Comparison of ENCODE assay signal across 9 mouse cellular contexts in genomic region chr12:49384876-49385630, GRCm38 (mm10). TPM values are rescaled to one million over a fixed set of nuclear protein-coding genes. Genes with fewer than 3 reads are reported as not detected.
DNase-seq lines count a peak whose midpoint lies in the region; ATAC-seq lines count a peak whose summit lies in the region.
"Had no signal": no experiment of that assay in that cellular context is flagged by ENCODE, and none has a peak within 500 bp of the region (broad histone marks: within the 10 kb centered on the region; RNA-seq: fewer than 3 reads in every experiment).

Gene Gm43517, plus strand, starts transcription at chr12:49385174.

- H3K36me3 ChIP-seq in heart, embryonic 14.5 days (ENCODE audit: control insufficient read depth, insufficient read depth, low read length): no peaks in the 10 kb centered on the region
- no peaks in the 10 kb centered on the region for H3K36me3 ChIP-seq in limb, embryonic 10.5 days

- peaks cover 87% of the 10 kb centered on the region for H3K27me3 ChIP-seq in heart, embryonic 14.5 days (ENCODE audit: control insufficient read depth, insufficient read depth, low read length)
- H3K27me3 ChIP-seq in limb, embryonic 10.5 days (ENCODE audit: low read depth, poor library complexity, severe bottlenecking): peaks cover 96% of the 10 kb centered on the region
- H3K27me3 ChIP-seq: CH12.LX had no signal

- H3K4me3 ChIP-seq in heart, embryonic 14.5 days (ENCODE audit: control insufficient read depth in 1 of 2, insufficient read depth in 1 of 2, low read depth in 1 of 2, low read length in 2 of 2): peak within 1 kb of the TSS; percentile 39 to 40; a peak in 3 of 4 replicates
- peak within 1 kb of the TSS; percentile 52 for H3K4me3 ChIP-seq in limb, embryonic 10.5 days

- H3K4me1 ChIP-seq in heart, embryonic 14.5 days (ENCODE audit: control insufficient read depth in 2 of 2, insufficient read depth in 2 of 2, low read length in 2 of 2): peaks cover 2 to 12% of the 10 kb centered on the region in 2 experiments; a peak in 3 of 4 replicates
- peaks cover 19% of the 10 kb centered on the region for H3K4me1 ChIP-seq in limb, embryonic 10.5 days

- no peak for ATAC-seq in heart, embryonic 14.5 days (ENCODE audit: insufficient number of reproducible peaks, insufficient read depth, low FRiP score, low read depth)
- ATAC-seq in hematopoietic stem cell, adult 5-6 weeks (replicated peaks in 1 of 2; ENCODE audit: insufficient read depth in 1 of 2, low FRiP score in 2 of 2, low TSS enrichment in 1 of 2, low read depth in 1 of 2, poor library complexity in 2 of 2, severe bottlenecking in 2 of 2): peak; percentile 12 to 50; a peak in 3 of 4 replicates

- intact Hi-C loops in heart, postnatal 10 days (cut with DNase I): no loop called here

- 2% methylated on average over 74 of the region's 75 CpGs for WGBS in heart, embryonic 14.5 days
- WGBS in limb, embryonic 10.5 days: 1% methylated on average over 73 of the region's 75 CpGs

- no peak within 1 kb of the TSS for H3K9ac ChIP-seq in heart, embryonic 14.5 days (ENCODE audit: low read length)

- peak within 1 kb of the TSS; percentile 64 for H3K4me2 ChIP-seq in heart, embryonic 14.5 days (ENCODE audit: low read length)

- no peak within 1 kb of the TSS for H3K27ac ChIP-seq in heart, embryonic 14.5 days (replicated peaks in 1 of 2; ENCODE audit: control insufficient read depth in 1 of 2, insufficient read depth in 1 of 2, low read depth in 2 of 2, low read length in 2 of 2)
- no peak within 1 kb of the TSS for H3K27ac ChIP-seq in limb, embryonic 10.5 days

- no peaks in the 10 kb centered on the region for H3K9me3 ChIP-seq in heart, embryonic 14.5 days (ENCODE audit: control insufficient read depth, low read length)
- H3K9me3 ChIP-seq in limb, embryonic 10.5 days (replicated peaks): no peaks in the 10 kb centered on the region

- no peak for DNase-seq in heart, postnatal 10 days
- DNase-seq in NIH3T3 (ENCODE audit: low read depth): peak; percentile 83
- peak; percentile 69 for DNase-seq in limb, embryonic 10.5 days (ENCODE audit: low spot score)
- peak; percentile 59 for DNase-seq in retina, embryonic 14.5 days (ENCODE audit: low spot score)
- DNase-seq in adrenal gland, postnatal 4 days (ENCODE audit: low spot score in 2 of 2): no peak
- no peak for DNase-seq in adrenal gland, adult 2 months

RNA-seq across cellular contexts. Expression of gene Gm43517, which starts in this region (rescaled TPM):
- not detected in 2 replicates for polyA plus RNA-seq in heart, embryonic 14.5 days (2014; fragmentation: Nextera tagmentation; extraction: Ambion mirVana)
- not detected for total RNA-seq in heart, postnatal 10 days (2021)
- not detected in 2 replicates for total RNA-seq in hematopoietic stem cell, adult 5-6 weeks (2017)
- not detected in 2 replicates for polyA plus RNA-seq in limb, embryonic 10.5 days (2016; fragmentation: Nextera tagmentation; extraction: Ambion mirVana)
- not detected for total RNA-seq in adrenal gland, postnatal 4 days (2021)
- not detected for total RNA-seq in adrenal gland, adult 2 months (2021)
- polyA plus RNA-seq in adrenal gland, adult 2 months (2012; rRNA removed): not detected in 2 replicates
- total RNA-seq: CH12.LX had no signal

Comparison
In these comparisons a context has a peak if more than half of its experiments do, and no peak if none do; other contexts are left out.
1. Peak in ATAC-seq in hematopoietic stem cell, adult 5-6 weeks; RNA of the gene not detected or under 1 TPM.
2. Peak in DNase-seq and H3K4me3 ChIP-seq in limb, embryonic 10.5 days; RNA of the gene not detected or under 1 TPM.
3. DNase-seq: peak in NIH3T3 (single experiment) and retina, embryonic 14.5 days (single experiment); none in heart, postnatal 10 days (0 of 2), adrenal gland, postnatal 4 days (0 of 2) and adrenal gland, adult 2 months (single experiment).